Mouse (Mus musculus): ENCODE measurements around the gene Vmn1r234. TPM values are rescaled to one million over a fixed set of nuclear protein-coding genes. Genes with fewer than 3 reads are reported as not detected.
A peak's percentile ranks its signal among the peaks of the same experiment; 100 is the strongest.
"Not testable (repeated sequence)": the region's sequence is repeated elsewhere in the genome, so short reads cannot be mapped to it uniquely, and the experiment has no call there.

Gene Vmn1r234
- not detected for total RNA-seq (2021)

DNA sequence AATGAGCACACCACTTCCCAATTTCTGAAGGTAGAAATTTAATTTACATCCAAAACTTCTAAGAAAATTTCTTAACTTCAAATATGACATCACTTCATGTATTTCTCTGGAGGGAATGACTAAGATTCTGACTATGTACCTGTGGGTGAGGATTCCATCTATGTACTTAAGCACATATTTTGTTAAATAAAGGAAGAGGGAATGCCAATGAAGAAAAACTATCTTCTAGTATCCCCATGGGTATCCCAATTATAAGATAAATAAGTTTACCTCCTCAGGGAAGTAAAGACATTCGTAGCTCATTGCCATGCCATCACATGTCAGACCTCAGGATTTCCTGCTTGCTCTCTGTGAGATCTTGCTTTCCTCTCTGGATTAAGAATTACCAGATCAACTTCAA lies at the start of gene Vmn1r234:
TSS of gene Vmn1r234 (plus strand) at position 301 of the 400 bp plus-strand sequence.
- intact Hi-C loops (cut with DNase I) = no loop called here
- no peak for DNase-seq

DNA sequence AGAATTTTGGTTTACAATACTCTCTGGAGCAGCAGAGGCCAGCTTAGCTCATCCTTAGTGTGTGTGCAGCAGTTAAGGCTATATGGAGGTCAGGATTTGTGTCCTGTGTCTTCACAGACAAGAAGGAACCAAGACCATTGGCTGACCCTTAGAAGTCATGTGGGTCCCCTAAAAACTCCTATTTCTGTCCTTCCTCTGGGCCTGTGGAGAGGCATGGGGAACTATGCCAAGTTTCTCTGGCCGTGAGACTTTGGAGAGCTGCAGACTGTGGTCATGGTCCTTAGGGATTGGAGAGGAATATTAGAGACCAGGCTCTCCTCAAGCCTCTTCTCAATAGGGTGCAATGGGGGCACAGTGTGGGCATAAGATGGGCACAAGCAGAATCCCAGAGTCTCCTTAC lies 14.8 kb upstream of the Vmn1r234 start:
- DNase-seq; intact Hi-C loops (cut with DNase I): not testable (repeated sequence)

DNA sequence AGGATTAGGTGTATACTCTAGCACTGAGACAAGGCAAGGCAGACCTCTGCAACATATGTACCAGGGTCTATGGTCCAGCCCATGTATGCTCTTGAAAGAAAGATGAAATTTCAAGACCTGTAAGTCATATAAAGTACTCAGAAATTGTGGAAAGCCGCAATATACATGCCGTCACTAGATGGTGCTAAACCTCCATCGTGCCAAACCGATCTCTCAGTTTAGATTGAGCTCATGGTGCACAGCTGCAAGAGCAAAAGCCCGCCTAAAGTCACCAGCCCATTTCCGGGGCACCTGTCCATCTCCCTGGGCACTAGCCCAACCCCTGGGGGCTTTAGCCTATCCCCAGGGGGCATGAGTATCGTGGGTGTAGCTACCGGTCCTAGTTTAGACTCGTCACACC lies 5.8 kb downstream of the Vmn1r234 start:
- intact Hi-C loops (cut with DNase I) = no loop called here
- peak; percentile 31 for DNase-seq

DNA sequence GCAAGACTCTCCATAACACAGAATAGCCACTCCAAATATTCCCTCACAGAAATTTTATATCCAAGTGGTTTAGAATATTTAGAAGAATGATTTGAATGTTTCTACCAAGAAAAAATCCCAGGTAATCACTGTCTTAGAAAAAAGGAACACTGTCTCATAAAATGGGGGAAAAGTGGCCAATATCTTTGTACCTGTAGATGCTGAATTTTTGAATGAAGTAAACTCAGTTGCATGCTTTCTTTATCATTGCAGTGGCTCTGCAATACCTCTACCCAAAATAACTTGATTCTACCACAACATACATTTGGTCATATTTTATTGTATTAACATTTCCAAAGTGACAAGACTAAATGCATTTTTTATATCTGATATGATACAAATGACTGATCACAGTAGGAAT lies 30.2 kb downstream of the Vmn1r234 start, which contains the start of gene Vmn1r235:
TSS of gene Vmn1r235 (plus strand) at position 301 of the 400 bp plus-strand sequence.
- intact Hi-C loops (cut with DNase I) = no loop called here
- DNase-seq = no peak

DNA sequence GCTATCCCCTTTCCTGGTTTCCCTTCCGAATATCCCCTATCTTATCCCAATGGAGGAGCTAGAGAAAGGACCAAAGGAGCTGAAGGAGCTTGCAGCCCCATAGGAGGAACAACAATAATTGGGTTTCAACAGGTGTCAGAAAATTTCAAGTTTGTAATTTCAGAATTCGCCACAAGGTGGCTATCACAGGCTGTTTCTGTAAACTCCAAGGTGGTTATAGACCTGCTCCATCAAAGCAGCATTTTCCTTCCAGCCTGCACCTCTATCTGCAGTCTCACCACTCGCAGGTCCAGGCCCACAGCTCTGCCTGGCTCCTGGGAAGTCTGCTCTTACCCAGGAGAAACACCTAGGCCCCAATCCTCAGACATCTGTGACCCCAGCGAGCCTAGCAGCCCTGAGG lies 46.2 kb downstream of the Vmn1r234 start:
- peak; percentile 3 for DNase-seq
- intact Hi-C loops (cut with DNase I) = loop anchor here (5.0 kb wide), 1 partner anchor 245 kb away; no protein-coding TSS in a partner anchor

DNA sequence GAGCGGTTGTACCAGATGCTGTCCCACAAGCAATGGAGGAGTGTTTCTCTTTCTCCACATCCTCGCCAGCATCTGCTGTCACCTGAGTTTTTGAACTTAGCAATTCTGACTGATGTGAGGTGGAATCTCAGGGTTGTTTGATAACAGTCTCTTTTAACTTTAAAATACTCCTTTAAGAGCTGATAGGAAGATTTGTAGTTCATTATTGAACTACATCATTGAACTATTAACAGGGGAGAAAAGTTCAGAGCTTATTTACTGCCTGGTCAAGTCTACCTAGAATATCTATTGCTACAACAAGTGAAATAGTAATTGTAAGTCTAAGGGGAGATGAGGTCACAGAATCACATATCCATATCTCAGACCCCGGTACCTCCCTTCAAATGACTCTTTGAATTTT lies 56.8 kb downstream of the Vmn1r234 start, which contains the start of gene Vmn1r236:
TSS of gene Vmn1r236 (plus strand) at position 301 of the 400 bp plus-strand sequence.
- DNase-seq = no peak
- intact Hi-C loops (cut with DNase I) = no loop called here

DNA sequence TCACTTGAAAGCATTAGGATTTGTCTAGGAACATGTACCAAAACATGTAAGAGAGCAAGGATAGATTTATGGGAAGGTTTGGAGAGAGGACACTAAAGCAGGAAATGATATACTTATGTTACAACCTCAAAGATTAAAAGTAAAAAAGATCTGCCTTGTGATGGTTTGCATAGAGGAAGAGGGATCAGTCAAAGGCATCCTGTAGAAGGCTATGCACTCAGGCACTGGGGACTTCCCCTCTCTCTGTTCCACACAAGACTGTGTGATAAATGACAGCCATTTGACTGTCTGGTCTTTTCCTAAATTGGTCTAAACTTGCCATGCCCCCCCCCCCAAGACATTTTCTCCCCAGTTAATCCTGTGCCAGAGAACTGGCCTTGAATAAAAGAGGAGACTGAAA lies 58.5 kb downstream of the Vmn1r234 start:
- no peak for DNase-seq
- intact Hi-C loops (cut with DNase I) = no loop called here

Small RNAs within 50 kb of the gene (microRNA-seq; reads per million reads assigned to microRNA genes)
- gene Gm26384 = not detected

Other genes starting within 250 kb of the Vmn1r234 start
- gene Vmn1r233, start 229.6 kb upstream of the Vmn1r234 start, total RNA-seq (2021) = not detected
- gene Zfp160, start 217.2 kb upstream of the Vmn1r234 start, total RNA-seq (2021) = 10 to 100 TPM; 29.4 to 30.8 TPM
- not detected for gene Vmn1r235, start 30.3 kb downstream of the Vmn1r234 start, total RNA-seq (2021)
- gene Vmn1r236, start 56.9 kb downstream of the Vmn1r234 start, total RNA-seq (2021) = not detected
- gene Vmn1r237, start 85.8 kb downstream of the Vmn1r234 start, total RNA-seq (2021) = not detected
- gene Zfp677, start 157.7 kb downstream of the Vmn1r234 start, total RNA-seq (2021) = 1 to 10 TPM; 3.3 to 3.5 TPM
- gene Zfp54, start 197.1 kb downstream of the Vmn1r234 start, total RNA-seq (2021) = 1 to 10 TPM; 2.7 to 3.6 TPM
- 1 to 10 TPM; 4.8 to 4.9 TPM for gene Zfp51, start 224.3 kb downstream of the Vmn1r234 start, total RNA-seq (2021)

Data from left cerebral cortex, postnatal 4 days (tissue).